Mouse (Mus musculus) liver, embryonic 12.5 days (tissue): ENCODE results near the gene Gjb5. TPM values are rescaled to one million over a fixed set of nuclear protein-coding genes. Genes with fewer than 3 reads are reported as not detected.

Experiments used
- ATAC-seq: fragments of 200-750 bp; cut with Nextera tagmentation; 2 replicates; pipeline ENCODE4 v1.8.0; 2017; ENCODE audit warnings: moderate number of reproducible peaks, mild to moderate bottlenecking, moderate library complexity
- H3K27ac ChIP-seq: fragments of 300-500 bp; sonication (generic); 2 replicates; pipeline ENCODE4 v1.5.1; 2016; ENCODE audit warnings: mild to moderate bottlenecking
- H3K27me3 ChIP-seq: fragments of 300-500 bp; sonication (generic); replicated peaks from 2 replicates; pipeline ENCODE4 v1.6.1; 2016; ENCODE audit warnings: mild to moderate bottlenecking, moderate library complexity
- H3K36me3 ChIP-seq: fragments of 300-500 bp; sonication (generic); 2 replicates; pipeline ENCODE4 v1.6.1; 2016; ENCODE audit warnings: mild to moderate bottlenecking, moderate library complexity
- H3K4me1 ChIP-seq: fragments of 300-500 bp; sonication (generic); 2 replicates; pipeline ENCODE4 v1.6.1; 2016
- H3K4me2 ChIP-seq: fragments of 300-500 bp; sonication (generic); 2 replicates; pipeline ENCODE4 v1.6.1; 2016; ENCODE audit warnings: mild to moderate bottlenecking, moderate library complexity
- H3K4me3 ChIP-seq: fragments of 300-500 bp; sonication (generic); 2 replicates; pipeline ENCODE4 v1.5.1; 2016; ENCODE audit warnings: mild to moderate bottlenecking, moderate library complexity
- H3K9ac ChIP-seq: fragments of 300-500 bp; sonication (generic); 2 replicates; pipeline ENCODE4 v1.6.1; 2016; ENCODE audit warnings: mild to moderate bottlenecking, moderate library complexity
- H3K9me3 ChIP-seq: fragments of 300-500 bp; sonication (generic); replicated peaks from 2 replicates; pipeline ENCODE4 v1.6.1; 2016; ENCODE audit warnings: mild to moderate bottlenecking, moderate library complexity
- WGBS: fragments of 180-500 bp; shearing (Covaris S2); methylation state at CpG from one replicate; pipeline ENCODE4 v1.1.7; 2016; ENCODE audit not compliant: insufficient replicate concordance; 5-methylcytosine and 5-hydroxymethylcytosine counted together
- polyA plus RNA-seq: library from polyadenylated mRNA; unstranded; fragments of >200 nt; fragmentation: Nextera tagmentation; extraction: Ambion mirVana; gene quantifications from 2 replicates; pipeline ENCODE4 v1.2.1, GENCODE M21; 2016

Gene Gjb5
- polyA plus RNA-seq, 1 experiment from 2014 or later: 0.23 TPM

DNA sequence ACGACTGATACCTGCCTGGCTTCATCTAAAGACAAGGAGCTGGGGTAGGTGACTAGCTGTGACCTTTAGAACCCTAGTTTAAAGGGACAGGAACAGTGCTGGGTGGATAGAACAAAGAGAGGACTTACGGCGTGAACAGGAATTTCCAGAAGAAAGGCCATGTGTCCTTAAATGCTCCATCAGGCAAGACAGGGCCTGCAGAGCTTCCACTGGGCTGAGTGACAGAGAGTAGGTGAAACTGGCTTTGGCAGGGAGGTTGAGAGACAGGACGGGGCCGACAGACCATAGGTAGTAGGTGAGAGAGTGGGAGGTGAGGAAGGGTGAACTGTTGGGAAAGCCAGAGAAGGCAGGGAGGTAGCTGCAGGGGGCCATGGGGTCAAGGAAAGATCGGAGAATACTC lies 16.6 kb downstream of the Gjb5 start:
- no peak overlapping the region for H3K4me3 ChIP-seq
- H3K27ac ChIP-seq: no peak overlapping the region
- no peaks in the 10 kb centered on the region for H3K4me1 ChIP-seq
- no peaks in the 10 kb centered on the region for H3K9me3 ChIP-seq
- H3K36me3 ChIP-seq: no peaks in the 10 kb centered on the region
- 47% methylated on average over 6 of the region's 6 CpGs for WGBS
- H3K9ac ChIP-seq: no peak overlapping the region
- no peak for ATAC-seq
- H3K27me3 ChIP-seq: 0 out of 2 replicates have a peak, but pooled peaks cover 3% of the 10 kb centered on the region
- H3K4me2 ChIP-seq: no peak overlapping the region

DNA sequence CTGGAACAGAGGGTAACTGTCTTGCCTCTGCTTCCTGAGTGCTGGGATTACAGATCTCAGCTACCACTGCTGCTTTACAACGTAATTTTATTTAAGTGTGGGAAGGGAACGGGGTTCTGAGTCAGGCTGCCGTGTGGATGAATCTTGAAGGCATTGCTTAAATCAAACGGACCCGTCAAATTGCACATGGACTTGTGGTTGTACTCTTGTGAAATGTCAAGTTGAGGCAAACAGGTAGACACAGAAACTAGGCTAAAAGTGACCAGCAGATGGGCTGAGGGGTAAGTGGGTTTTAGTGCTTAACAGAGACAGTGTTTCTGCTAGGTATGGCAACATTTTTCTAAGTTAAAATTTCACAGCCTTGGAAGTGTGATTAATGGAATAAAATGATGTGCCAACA lies 20.3 kb downstream of the Gjb5 start:
- no peaks in the 10 kb centered on the region for H3K36me3 ChIP-seq
- H3K4me1 ChIP-seq: no peaks in the 10 kb centered on the region
- peaks cover 7% of the 10 kb centered on the region; the same call in 1 of the 2 replicates for H3K27me3 ChIP-seq
- H3K27ac ChIP-seq: no peak overlapping the region
- H3K4me3 ChIP-seq: no peak overlapping the region
- no peak overlapping the region for H3K4me2 ChIP-seq
- no peak overlapping the region for H3K9ac ChIP-seq
- H3K9me3 ChIP-seq: no peaks in the 10 kb centered on the region
- 67% methylated on average over 5 of the region's 5 CpGs for WGBS
- no peak for ATAC-seq

DNA sequence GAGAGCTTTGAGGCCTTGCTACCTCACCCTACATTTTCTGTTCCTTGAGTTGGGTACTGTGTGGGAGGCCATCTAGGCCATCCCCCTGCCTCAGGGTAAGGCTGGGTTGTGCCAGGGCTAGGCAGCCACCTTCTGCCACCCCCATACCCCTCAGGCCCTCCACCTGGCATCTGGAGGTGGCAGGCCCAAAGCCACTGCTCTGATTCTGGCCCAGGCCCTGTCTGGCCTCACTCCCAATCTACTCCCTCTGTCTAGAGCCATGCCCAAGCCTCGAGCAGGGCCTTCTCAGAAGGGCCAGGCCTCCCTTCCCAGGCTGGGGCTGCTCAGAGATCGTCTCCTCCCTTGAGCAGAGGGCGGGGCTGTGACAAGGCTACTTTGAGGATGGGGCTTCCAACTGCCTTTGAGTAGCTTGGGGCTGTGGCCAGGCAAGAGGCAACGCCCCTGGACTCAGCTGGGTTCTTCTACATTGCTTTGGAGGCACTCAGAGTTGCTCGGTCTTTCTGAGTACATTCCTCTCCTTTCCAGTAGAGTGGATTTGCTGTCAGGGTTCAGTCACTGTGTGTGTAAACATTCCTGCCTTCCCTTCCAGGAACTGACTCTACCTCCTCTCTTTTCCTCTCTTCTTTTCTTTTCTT lies 23.0 kb downstream of the Gjb5 start:
- no peak overlapping the region for H3K4me2 ChIP-seq
- no peak overlapping the region for H3K27ac ChIP-seq
- H3K4me3 ChIP-seq: no peak overlapping the region
- H3K4me1 ChIP-seq: peaks cover 9% of the 10 kb centered on the region
- no peaks in the 10 kb centered on the region for H3K9me3 ChIP-seq
- ATAC-seq: no peak
- 33% methylated on average over 5 of the region's 5 CpGs for WGBS
- no peaks in the 10 kb centered on the region for H3K36me3 ChIP-seq
- no peak overlapping the region for H3K9ac ChIP-seq
- H3K27me3 ChIP-seq: peaks cover 31% of the 10 kb centered on the region

DNA sequence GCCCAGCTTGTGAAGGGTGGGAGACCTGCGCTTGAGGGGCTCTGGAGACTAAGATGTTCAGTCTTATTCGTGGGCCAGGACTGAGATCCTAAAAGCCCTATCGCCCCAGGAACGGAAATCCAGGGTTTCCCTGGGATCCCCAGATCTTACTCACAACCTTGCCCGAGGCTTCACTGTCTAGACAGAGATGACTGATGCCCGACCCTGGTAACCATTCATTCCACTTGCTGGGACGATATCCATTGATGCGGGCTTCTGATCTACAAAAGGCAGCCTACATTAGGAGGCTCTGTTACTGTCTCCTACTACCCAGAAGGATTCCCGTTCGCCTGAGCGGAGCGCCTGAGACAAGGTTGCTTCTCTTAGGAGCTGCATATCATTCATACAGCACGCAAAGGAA lies 26.8 kb downstream of the Gjb5 start:
- no peak for ATAC-seq
- H3K9me3 ChIP-seq: no peaks in the 10 kb centered on the region
- H3K4me3 ChIP-seq: no peak overlapping the region
- no peak overlapping the region for H3K9ac ChIP-seq
- no peak overlapping the region for H3K4me2 ChIP-seq
- no peaks in the 10 kb centered on the region for H3K36me3 ChIP-seq
- H3K4me1 ChIP-seq: peaks cover 10% of the 10 kb centered on the region
- no peak overlapping the region for H3K27ac ChIP-seq
- 27% methylated on average over 13 of the region's 13 CpGs for WGBS
- peaks cover 65% of the 10 kb centered on the region for H3K27me3 ChIP-seq

DNA sequence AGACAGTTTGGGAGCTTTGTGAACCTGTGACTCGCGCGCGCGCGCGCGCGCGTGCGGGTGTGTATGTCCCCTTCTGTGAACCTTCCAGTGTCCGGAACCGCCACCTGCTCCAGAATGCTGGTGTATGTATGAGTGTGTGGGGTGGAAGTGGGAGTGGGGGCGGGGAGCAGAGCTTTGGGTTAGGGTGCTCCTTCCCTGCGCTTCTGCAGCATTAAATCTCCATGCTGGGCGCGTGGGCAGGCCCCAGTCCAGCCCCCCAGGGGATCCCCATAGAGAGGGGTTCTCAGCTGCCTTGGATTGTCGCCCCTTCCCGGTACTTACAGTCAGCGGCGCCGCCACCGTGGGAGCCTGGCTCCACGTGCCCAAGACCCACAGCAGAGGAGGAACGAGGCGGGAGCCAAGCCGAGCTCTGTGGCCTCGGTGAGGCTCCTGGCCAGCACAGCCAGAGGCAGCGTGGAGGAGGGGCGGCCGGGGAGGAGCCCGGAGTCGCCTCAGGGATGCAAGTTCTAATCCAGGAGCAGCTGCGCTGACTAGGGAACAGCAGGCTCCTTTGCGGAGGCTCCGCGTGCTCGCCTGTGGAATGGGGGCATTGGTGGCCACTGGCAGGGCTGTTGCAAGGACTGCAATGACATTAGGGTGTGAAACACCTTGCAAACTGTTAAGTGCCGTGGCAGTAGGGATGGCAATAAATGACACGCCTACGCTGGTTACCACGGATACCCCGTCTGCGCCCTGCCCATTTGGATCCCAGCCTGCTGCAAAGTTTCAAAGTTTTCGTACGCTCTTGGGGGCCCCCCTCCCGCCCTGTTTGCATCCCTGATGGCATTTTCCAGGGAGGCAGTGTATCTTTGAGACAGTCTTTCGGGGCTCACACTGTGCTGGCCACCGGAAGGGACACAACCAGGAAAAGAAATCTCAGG lies 27.5 kb downstream of the Gjb5 start, which contains the start of gene Gjb3:
Gene Gjb3 (minus strand): TSS at position 664 of the 920 bp plus-strand sequence.
- 4% methylated on average over 47 of the region's 49 CpGs for WGBS
- Histone ChIP-seq H3K4me2 (peak within 1 kb of the TSS; percentile 28; the same call in 1 of the 2 replicates), H3K27ac (no peak within 1 kb of the TSS), H3K27me3 (peaks cover 73% of the 10 kb centered on the region), H3K4me1 (peaks cover 10% of the 10 kb centered on the region), H3K4me3 (no peak within 1 kb of the TSS), H3K36me3 (no peaks in the 10 kb centered on the region), H3K9me3 (no peaks in the 10 kb centered on the region), H3K9ac (no peak within 1 kb of the TSS)
- no peak for ATAC-seq

DNA sequence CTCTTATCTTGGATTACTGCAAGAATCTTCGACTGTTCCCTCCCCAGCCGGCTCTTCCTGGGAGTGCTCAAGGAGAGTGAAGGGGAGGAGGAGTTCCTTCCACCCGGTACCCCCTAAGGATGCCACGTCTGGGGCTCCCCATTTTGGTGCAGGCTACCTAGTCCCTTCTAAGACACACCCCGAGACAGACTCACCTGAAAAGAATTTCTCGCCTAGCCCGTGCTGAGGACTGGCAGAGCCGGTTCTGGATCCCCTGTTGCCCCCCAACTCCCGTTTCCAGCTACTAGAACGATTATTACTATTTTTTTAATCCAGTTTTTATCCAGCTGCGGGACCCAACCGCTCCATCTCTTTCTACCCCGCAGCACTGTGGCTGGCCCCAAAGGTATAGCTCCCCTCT lies 28.2 kb downstream of the Gjb5 start:
- no peaks in the 10 kb centered on the region for H3K36me3 ChIP-seq
- H3K4me1 ChIP-seq: peaks cover 10% of the 10 kb centered on the region
- H3K9me3 ChIP-seq: no peaks in the 10 kb centered on the region
- H3K4me2 ChIP-seq: peak overlapping the region; percentile 28; the same call in 1 of the 2 replicates
- ATAC-seq: no peak
- peaks cover 78% of the 10 kb centered on the region for H3K27me3 ChIP-seq
- no peak overlapping the region for H3K9ac ChIP-seq
- 4% methylated on average over 13 of the region's 13 CpGs for WGBS
- H3K4me3 ChIP-seq: no peak overlapping the region
- no peak overlapping the region for H3K27ac ChIP-seq

DNA sequence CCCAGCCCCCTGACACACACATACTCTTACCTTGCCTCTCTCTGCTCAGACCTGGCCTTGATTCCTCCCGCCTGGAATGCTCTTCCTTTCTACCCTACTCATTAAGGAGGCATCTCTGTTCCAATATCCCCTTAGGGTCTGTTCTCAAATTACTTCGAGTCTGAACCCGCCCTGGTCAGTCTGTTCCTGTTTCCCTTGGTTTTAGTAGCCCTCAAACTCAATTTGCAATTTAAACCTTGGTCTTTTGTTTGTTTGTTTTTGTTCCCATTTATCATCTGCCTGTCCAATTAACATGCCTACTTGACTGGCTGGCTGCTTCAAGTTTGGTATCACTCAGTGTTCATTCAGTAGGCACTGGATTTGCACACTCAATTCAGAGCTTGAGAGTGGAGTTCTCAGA lies 28.9 kb downstream of the Gjb5 start:
- H3K4me2 ChIP-seq: no peak overlapping the region
- no peaks in the 10 kb centered on the region for H3K9me3 ChIP-seq
- 12% methylated on average over 3 of the region's 3 CpGs for WGBS
- H3K36me3 ChIP-seq: no peaks in the 10 kb centered on the region
- H3K27ac ChIP-seq: no peak overlapping the region
- no peak overlapping the region for H3K9ac ChIP-seq
- no peak for ATAC-seq
- H3K4me1 ChIP-seq: peaks cover 10% of the 10 kb centered on the region
- H3K27me3 ChIP-seq: peaks cover 78% of the 10 kb centered on the region
- no peak overlapping the region for H3K4me3 ChIP-seq

DNA sequence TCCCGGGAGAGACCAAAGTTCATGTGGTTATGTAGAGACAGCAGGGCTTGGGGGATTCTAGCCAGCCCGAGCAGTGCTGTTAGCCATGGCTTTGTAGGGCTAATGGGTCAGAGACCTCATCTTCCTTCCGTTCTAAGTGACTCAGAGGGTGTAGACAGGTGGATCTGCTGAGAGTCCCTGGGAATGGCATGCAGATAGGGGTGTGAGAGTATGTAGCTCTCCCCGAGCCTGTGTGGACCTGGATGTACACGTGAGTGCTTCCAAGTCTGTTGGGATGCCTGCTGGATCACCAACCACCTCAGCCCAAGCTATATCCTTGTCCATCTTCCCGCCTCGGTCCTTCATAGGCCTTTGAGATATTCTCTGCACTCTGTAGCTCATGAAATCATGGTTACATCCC lies 29.6 kb downstream of the Gjb5 start:
- Histone ChIP-seq H3K9me3 (no peaks in the 10 kb centered on the region), H3K36me3 (no peaks in the 10 kb centered on the region), H3K27ac (no peak overlapping the region), H3K4me1 (peaks cover 10% of the 10 kb centered on the region), H3K9ac (no peak overlapping the region), H3K4me3 (no peak overlapping the region), H3K4me2 (no peak overlapping the region), H3K27me3 (peaks cover 78% of the 10 kb centered on the region)
- WGBS: 42% methylated on average over 7 of the region's 7 CpGs
- ATAC-seq: no peak

DNA sequence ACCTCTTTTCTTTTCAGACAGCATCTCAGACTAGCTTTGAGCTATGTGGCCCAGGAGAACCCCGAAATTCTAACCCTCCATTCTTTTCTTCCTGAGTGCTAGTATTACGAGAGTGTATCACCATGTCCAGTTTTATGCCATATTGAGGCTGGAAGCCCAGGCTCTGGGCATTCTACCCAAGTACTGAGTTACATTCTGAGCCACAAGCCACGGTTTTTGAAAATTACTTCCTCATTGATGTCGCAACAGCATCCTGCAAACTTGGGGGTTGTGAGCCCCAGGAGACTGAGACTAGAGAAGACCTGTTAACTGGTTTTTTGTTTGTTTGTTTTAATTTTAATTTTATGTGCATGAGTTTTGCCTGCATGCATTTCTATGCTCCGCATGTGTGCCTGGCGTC lies 30.2 kb downstream of the Gjb5 start:
- H3K9me3 ChIP-seq: no peaks in the 10 kb centered on the region
- H3K27ac ChIP-seq: no peak overlapping the region
- H3K36me3 ChIP-seq: no peaks in the 10 kb centered on the region
- H3K4me2 ChIP-seq: no peak overlapping the region
- H3K4me3 ChIP-seq: no peak overlapping the region
- 26% methylated on average over 6 of the region's 6 CpGs for WGBS
- H3K4me1 ChIP-seq: peaks cover 10% of the 10 kb centered on the region
- no peak for ATAC-seq
- no peak overlapping the region for H3K9ac ChIP-seq
- H3K27me3 ChIP-seq: peaks cover 74% of the 10 kb centered on the region

DNA sequence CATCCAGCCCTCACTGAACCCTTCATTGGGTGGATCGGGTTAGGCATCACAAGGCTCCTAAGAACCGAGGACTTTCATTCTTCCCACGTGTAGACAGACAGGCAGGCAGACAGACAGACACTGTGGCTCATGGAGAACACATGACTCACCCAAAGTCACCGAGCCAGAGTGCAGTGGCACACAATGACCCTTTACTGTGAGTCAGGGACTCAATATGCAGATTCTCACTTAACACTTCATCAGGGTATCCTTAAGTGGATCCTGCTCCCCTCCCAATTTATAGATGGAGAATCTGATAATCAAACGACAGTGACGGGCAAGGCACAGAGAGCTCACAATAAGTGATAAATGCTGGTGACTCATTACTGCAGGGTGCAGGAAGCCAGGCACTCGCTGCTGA lies 30.7 kb downstream of the Gjb5 start:
- peaks cover 10% of the 10 kb centered on the region for H3K4me1 ChIP-seq
- peaks cover 69% of the 10 kb centered on the region for H3K27me3 ChIP-seq
- ATAC-seq: no peak
- no peak overlapping the region for H3K9ac ChIP-seq
- WGBS: 22% methylated on average over 7 of the region's 7 CpGs
- no peaks in the 10 kb centered on the region for H3K36me3 ChIP-seq
- H3K4me2 ChIP-seq: no peak overlapping the region
- H3K4me3 ChIP-seq: no peak overlapping the region
- no peak overlapping the region for H3K27ac ChIP-seq
- H3K9me3 ChIP-seq: no peaks in the 10 kb centered on the region

DNA sequence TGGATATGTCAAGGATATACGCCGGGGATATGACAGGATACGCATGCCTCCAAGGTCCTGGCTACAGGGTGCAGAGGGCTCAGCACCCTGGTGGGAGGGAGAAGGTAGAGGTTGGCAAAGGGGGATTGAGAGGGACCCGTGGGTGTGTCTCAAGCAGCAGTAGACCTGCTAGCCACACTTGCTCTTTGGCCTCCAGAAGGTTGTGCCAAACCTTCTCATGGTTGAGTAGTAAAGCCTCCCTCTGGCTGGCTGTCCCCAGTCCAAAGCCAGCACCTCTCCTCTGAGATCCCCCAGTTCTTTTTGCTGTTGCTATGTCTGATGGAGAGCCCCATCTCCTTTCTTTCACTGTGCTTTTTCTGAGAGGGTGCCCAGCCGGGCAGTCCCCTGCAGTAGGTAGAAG lies 32.7 kb downstream of the Gjb5 start:
- no peak for ATAC-seq
- WGBS: 74% methylated on average over 5 of the region's 5 CpGs
- H3K27ac ChIP-seq: no peak overlapping the region
- H3K9me3 ChIP-seq: no peaks in the 10 kb centered on the region
- no peak overlapping the region for H3K4me2 ChIP-seq
- peaks cover 4% of the 10 kb centered on the region for H3K4me1 ChIP-seq
- no peak overlapping the region for H3K4me3 ChIP-seq
- H3K9ac ChIP-seq: no peak overlapping the region
- peaks cover 50% of the 10 kb centered on the region for H3K27me3 ChIP-seq
- no peaks in the 10 kb centered on the region for H3K36me3 ChIP-seq

DNA sequence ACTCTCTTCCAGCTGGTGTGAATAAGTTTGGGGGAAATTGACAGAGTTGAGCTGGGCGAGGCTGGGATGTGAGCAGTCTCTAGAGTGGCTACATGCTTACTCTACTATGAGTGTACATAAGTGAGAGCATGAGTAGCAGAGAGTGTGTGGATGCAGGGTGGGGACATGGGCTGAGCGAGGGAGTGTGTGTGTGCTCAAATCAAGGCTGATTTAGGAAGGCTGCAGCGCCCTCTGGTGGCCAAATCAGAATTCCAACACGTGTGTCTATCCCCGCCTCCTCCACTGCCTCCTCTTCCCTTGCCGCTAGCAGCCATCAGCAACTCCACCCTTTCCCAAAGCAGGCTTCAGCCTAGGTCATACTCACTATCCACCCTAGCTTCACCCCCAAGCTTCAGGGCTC lies 33.2 kb downstream of the Gjb5 start:
- H3K4me1 ChIP-seq: no peaks in the 10 kb centered on the region
- no peak overlapping the region for H3K4me2 ChIP-seq
- no peak overlapping the region for H3K27ac ChIP-seq
- no peaks in the 10 kb centered on the region for H3K9me3 ChIP-seq
- no peaks in the 10 kb centered on the region for H3K36me3 ChIP-seq
- 11% methylated on average over 6 of the region's 6 CpGs for WGBS
- peaks cover 44% of the 10 kb centered on the region for H3K27me3 ChIP-seq
- H3K9ac ChIP-seq: no peak overlapping the region
- no peak overlapping the region for H3K4me3 ChIP-seq
- ATAC-seq: peak; percentile 50
